In genomic region chr9:123929936-123930335, GRCm38 (mm10) we compare ENCODE assay signal across 22 mouse cellular contexts. TPM values are rescaled to one million over a fixed set of nuclear protein-coding genes. Genes with fewer than 3 reads are reported as not detected.
DNase-seq lines count a peak whose midpoint lies in the region; ATAC-seq and TF ChIP-seq lines count a peak whose summit lies in the region.
"Had no signal": no experiment of that assay in that cellular context is flagged by ENCODE, and none has a peak within 500 bp of the region (broad histone marks: within the 10 kb centered on the region; RNA-seq: fewer than 3 reads in every experiment).

No protein-coding gene starts in this region.

- peaks cover 69% of the 10 kb centered on the region for H3K4me1 ChIP-seq in liver, embryonic 13.5 days (replicated peaks)
- H3K4me1 ChIP-seq in liver, embryonic 11.5 days (replicated peaks; ENCODE audit: control insufficient read depth, insufficient read depth, low read length): peaks cover 39% of the 10 kb centered on the region
- peaks cover 58% of the 10 kb centered on the region for H3K4me1 ChIP-seq in bone marrow macrophage, adult 2 months (ENCODE audit: control insufficient read depth, insufficient read depth, low read length)
- H3K4me1 ChIP-seq in midbrain, embryonic 16.5 days (ENCODE audit: control insufficient read depth, insufficient read depth, low read length): peaks cover 2% of the 10 kb centered on the region; the same call in 1 of the 2 replicates

- H3K27ac ChIP-seq in liver, embryonic 13.5 days: peak overlapping the region; percentile 76
- no peak overlapping the region for H3K27ac ChIP-seq in liver, embryonic 11.5 days (ENCODE audit: low read depth, low read length)
- peak overlapping the region; percentile 97 for H3K27ac ChIP-seq in bone marrow macrophage, adult 2 months (ENCODE audit: insufficient read depth, low read depth, low read length)
- peak overlapping the region; percentile 99 for H3K27ac ChIP-seq in macrophage
- H3K27ac ChIP-seq in midbrain, embryonic 16.5 days (ENCODE audit: low read length): no peak overlapping the region
- H3K27ac ChIP-seq: midbrain, embryonic 10.5 days had no signal

- no peaks in the 10 kb centered on the region; the same call in 1 of the 2 replicates for H3K79me2 ChIP-seq in macrophage (ENCODE audit: inconsistent target)

- H3K36me3 ChIP-seq in liver, embryonic 13.5 days: no peaks in the 10 kb centered on the region
- H3K36me3 ChIP-seq in liver, embryonic 11.5 days (ENCODE audit: control insufficient read depth, insufficient read depth, low read length): no peaks in the 10 kb centered on the region
- no peaks in the 10 kb centered on the region for H3K36me3 ChIP-seq in macrophage (ENCODE audit: inconsistent target)
- no peaks in the 10 kb centered on the region for H3K36me3 ChIP-seq in midbrain, embryonic 16.5 days (ENCODE audit: control insufficient read depth, insufficient read depth, low read length)
- H3K36me3 ChIP-seq: midbrain, embryonic 10.5 days had no signal

- 66% methylated on average over 4 of the region's 4 CpGs for WGBS in liver, embryonic 13.5 days (ENCODE audit: insufficient replicate concordance)
- WGBS in liver, embryonic 11.5 days: 69% methylated on average over 4 of the region's 4 CpGs
- WGBS in macrophage (ENCODE audit: missing documents): 92% methylated on average over 4 of the region's 4 CpGs
- WGBS in midbrain, embryonic 16.5 days: 79% methylated on average over 4 of the region's 4 CpGs

- DNase-seq in liver, embryonic 13.5 days: no peak
- DNase-seq in liver, embryonic 11.5 days (ENCODE audit: low spot score): no peak
- DNase-seq in ES-CJ7 (ENCODE audit: low read depth, low spot score): peak; percentile 61
- DNase-seq in kidney, postnatal 25 days: no peak
- DNase-seq in urinary bladder, postnatal 10 days (ENCODE audit: low spot score): no peak
- DNase-seq: cerebellum, adult 8-10 months; heart, postnatal 4 days; kidney, adult 8-10 months; kidney, postnatal 36 days; right cerebral cortex, postnatal 14 days; thymus, postnatal 4 days had no signal

- TF ChIP-seq CTCF in bone marrow macrophage, adult 2 months (IDR thresholded peaks at IDR 0.05; ENCODE audit: low read depth, low read length): no peak

- ATAC-seq in liver, embryonic 13.5 days (ENCODE audit: low read depth): no peak
- ATAC-seq in liver, embryonic 11.5 days (replicated peaks; ENCODE audit: low FRiP score): no peak
- ATAC-seq in midbrain, embryonic 16.5 days: no peak

- peaks cover 3% of the 10 kb centered on the region; the same call in 1 of the 2 replicates for H3K9me3 ChIP-seq in liver, embryonic 13.5 days (replicated peaks)
- no peaks in the 10 kb centered on the region for H3K9me3 ChIP-seq in liver, embryonic 11.5 days (ENCODE audit: control insufficient read depth, low read length)
- H3K9me3 ChIP-seq in midbrain, embryonic 16.5 days (replicated peaks; ENCODE audit: control insufficient read depth, low read length, poor library complexity, severe bottlenecking): no peaks in the 10 kb centered on the region
- H3K9me3 ChIP-seq: midbrain, embryonic 10.5 days had no signal

- H3K27me3 ChIP-seq in liver, embryonic 13.5 days: no peaks in the 10 kb centered on the region
- no peaks in the 10 kb centered on the region for H3K27me3 ChIP-seq in liver, embryonic 11.5 days (replicated peaks; ENCODE audit: control insufficient read depth, insufficient read depth, low read length)
- H3K27me3 ChIP-seq in midbrain, embryonic 16.5 days (ENCODE audit: control insufficient read depth, insufficient read depth, low read depth, low read length): no peaks in the 10 kb centered on the region

- no peak for TF ChIP-seq POLR2A in bone marrow macrophage, adult 2 months (IDR thresholded peaks at IDR 0.05; ENCODE audit: borderline replicate concordance, low read depth, low read length)

- H3K9ac ChIP-seq in liver, embryonic 13.5 days: no peak overlapping the region
- H3K9ac ChIP-seq in liver, embryonic 11.5 days (ENCODE audit: low read depth, low read length): no peak overlapping the region
- H3K9ac ChIP-seq in midbrain, embryonic 16.5 days (ENCODE audit: low read depth, low read length): no peak overlapping the region

- no peak overlapping the region for H3K4me3 ChIP-seq in liver, embryonic 13.5 days (replicated peaks)
- no peak overlapping the region for H3K4me3 ChIP-seq in liver, embryonic 11.5 days (ENCODE audit: low read depth, low read length)
- no peak overlapping the region for H3K4me3 ChIP-seq in bone marrow macrophage, adult 2 months (ENCODE audit: insufficient read depth, low read length)
- H3K4me3 ChIP-seq in macrophage (ENCODE audit: inconsistent target): no peak overlapping the region
- no peak overlapping the region for H3K4me3 ChIP-seq in midbrain, embryonic 16.5 days (ENCODE audit: low read depth, low read length)
- H3K4me3 ChIP-seq: midbrain, embryonic 10.5 days had no signal

- no peak overlapping the region for H3K4me2 ChIP-seq in liver, embryonic 13.5 days
- no peak overlapping the region for H3K4me2 ChIP-seq in liver, embryonic 11.5 days
- H3K4me2 ChIP-seq in midbrain, embryonic 16.5 days (ENCODE audit: low read length): no peak overlapping the region

RNA-seq across cellular contexts. Expression of gene Ccr1, which starts 38.6 kb away (rescaled TPM):
- 1.7 and 1.9 TPM in 2 replicates for polyA plus RNA-seq in liver, embryonic 13.5 days (2015; fragmentation: Nextera tagmentation; extraction: Ambion mirVana)
- 1.9 and 2.0 TPM in 2 replicates for polyA plus RNA-seq in liver, embryonic 11.5 days (2014; fragmentation: Nextera tagmentation; extraction: Ambion mirVana)
- polyA plus RNA-seq in bone marrow macrophage, adult 2 months (2012; ENCODE audit: insufficient read depth, insufficient read length, missing spikeins): 6.0 and 6.5 TPM in 2 replicates
- total RNA-seq in macrophage (2018; cell fraction: chromatin; rRNA removed): 100 to 1,000 TPM in 1 of 26 experiments, 10 to 100 TPM in 15, 1 to 10 TPM in 10; 3.2 to 114 (median 15.1) TPM
- total RNA-seq in macrophage (2018; cell fraction: cytosol; rRNA removed): 100 to 1,000 TPM in 2 of 26 experiments, 10 to 100 TPM in 24; 12.2 to 163 (median 31.0) TPM
- total RNA-seq in macrophage (2018; cell fraction: nucleus; rRNA removed): 100 to 1,000 TPM in 5 of 26 experiments, 10 to 100 TPM in 21; 15.0 to 152 (median 47.8) TPM
- polyA plus RNA-seq in macrophage (2018): 22.8 to 148 TPM (median 64.7 TPM) in 3 replicates
- polyA plus RNA-seq in midbrain, embryonic 16.5 days (2015; fragmentation: Nextera tagmentation; extraction: Ambion mirVana): 0.53 and 0.73 TPM in 2 replicates

RNA-seq across cellular contexts. Expression of gene Ccr1l1, which starts 48.3 kb away (rescaled TPM):
- polyA plus RNA-seq in liver, embryonic 13.5 days (2015; fragmentation: Nextera tagmentation; extraction: Ambion mirVana): not detected in 2 replicates
- polyA plus RNA-seq in liver, embryonic 11.5 days (2014; fragmentation: Nextera tagmentation; extraction: Ambion mirVana): not detected in 2 replicates
- polyA plus RNA-seq in bone marrow macrophage, adult 2 months (2012; ENCODE audit: insufficient read depth, insufficient read length, missing spikeins): 1.3 TPM in 1 of 2 replicates, not detected in the other
- total RNA-seq in macrophage (2018; cell fraction: chromatin; rRNA removed): 1 to 10 TPM in 20 of 26 experiments, under 1 TPM in 2, not detected in 4; 0.77 to 3.9 (median 1.5) TPM
- total RNA-seq in macrophage (2018; cell fraction: cytosol; rRNA removed): 1 to 10 TPM in 4 of 26 experiments, under 1 TPM in 22; 0.24 to 1.5 (median 0.67) TPM
- total RNA-seq in macrophage (2018; cell fraction: nucleus; rRNA removed): 1 to 10 TPM in 23 of 26 experiments, under 1 TPM in 3; 0.79 to 4.5 (median 2.0) TPM
- 0.27 to 1.4 TPM (median 1.0 TPM) in 3 replicates for polyA plus RNA-seq in macrophage (2018)
- not detected in 2 replicates for polyA plus RNA-seq in midbrain, embryonic 16.5 days (2015; fragmentation: Nextera tagmentation; extraction: Ambion mirVana)
- total RNA-seq: gastrocnemius, postnatal 4 days; heart, postnatal 4 days; layer of hippocampus, postnatal 10 days; left cerebral cortex, postnatal 25 days; liver, adult 2 months had no signal
- polyA plus RNA-seq: embryonic facial prominence, embryonic 14.5 days; heart, embryonic 14.5 days; midbrain, embryonic 10.5 days; neural tube, embryonic 14.5 days had no signal

Comparison
In these comparisons a context has a peak if more than half of its experiments do, and no peak if none do; other contexts are left out.
1. H3K27ac ChIP-seq: peak in liver, embryonic 13.5 days (single experiment), bone marrow macrophage, adult 2 months (single experiment) and macrophage (single experiment); none in liver, embryonic 11.5 days (single experiment) and midbrain, embryonic 16.5 days (single experiment).